In genomic region chr11:95688981-95689380, GRCm38 (mm10) we compare ENCODE assay signal across 8 mouse cellular contexts. TPM values are rescaled to one million over a fixed set of nuclear protein-coding genes. Genes with fewer than 3 reads are reported as not detected.
A peak's percentile ranks its signal among the peaks of the same experiment; 100 is the strongest.
DNase-seq lines count a peak whose midpoint lies in the region; ATAC-seq lines count a peak whose summit lies in the region.
"Had no signal": no experiment of that assay in that cellular context is flagged by ENCODE, and none has a peak within 500 bp of the region (broad histone marks: within the 10 kb centered on the region; RNA-seq: fewer than 3 reads in every experiment).

No protein-coding gene starts in this region.

- H3K4me2 ChIP-seq in heart, embryonic 11.5 days, result peak overlapping the region; percentile 31
- H3K4me2 ChIP-seq in liver, embryonic 16.5 days (ENCODE audit: low read depth, low read length), result peak overlapping the region; percentile 60
- no peak overlapping the region for H3K4me2 ChIP-seq in forebrain, embryonic 16.5 days (ENCODE audit: low read length)
- H3K4me2 ChIP-seq: limb, embryonic 12.5 days had no signal

- H3K9ac ChIP-seq in heart, embryonic 11.5 days (ENCODE audit: low read depth, low read length), result peak overlapping the region; percentile 34; the same call in 1 of the 2 replicates
- peak overlapping the region; percentile 47 for H3K9ac ChIP-seq in liver, embryonic 16.5 days (ENCODE audit: low read depth, low read length)
- H3K9ac ChIP-seq in forebrain, embryonic 16.5 days (replicated peaks; ENCODE audit: low read depth, low read length), result no peak overlapping the region
- H3K9ac ChIP-seq: limb, embryonic 12.5 days had no signal

- peak; percentile 28 to 52 for DNase-seq in urinary bladder, postnatal 36 days (ENCODE audit: low spot score in 2 of 2)
- no peak for DNase-seq in urinary bladder, adult 2 months (ENCODE audit: low spot score)
- peak; percentile 26 for DNase-seq in splenic B cell, adult 2 months (ENCODE audit: low read depth, low spot score)
- no peak for DNase-seq in frontal cortex, postnatal 10 days (ENCODE audit: low spot score in 2 of 2)

- H3K36me3 ChIP-seq in heart, embryonic 11.5 days (ENCODE audit: control insufficient read depth, insufficient read depth, low read length), result no peaks in the 10 kb centered on the region
- H3K36me3 ChIP-seq in liver, embryonic 16.5 days (ENCODE audit: control insufficient read depth, insufficient read depth), result no peaks in the 10 kb centered on the region
- H3K36me3 ChIP-seq in splenic B cell, adult 2 months (ENCODE audit: control insufficient read depth, insufficient read depth, low read length, poor library complexity, severe bottlenecking), result no peaks in the 10 kb centered on the region
- no peaks in the 10 kb centered on the region for H3K36me3 ChIP-seq in forebrain, embryonic 16.5 days (ENCODE audit: control insufficient read depth, insufficient read depth)
- H3K36me3 ChIP-seq: limb, embryonic 12.5 days had no signal

- peaks cover 10% of the 10 kb centered on the region for H3K4me1 ChIP-seq in heart, embryonic 11.5 days (ENCODE audit: control insufficient read depth, insufficient read depth, low read length)
- peaks cover 43% of the 10 kb centered on the region for H3K4me1 ChIP-seq in liver, embryonic 16.5 days (ENCODE audit: control insufficient read depth, low read depth, low read length)
- H3K4me1 ChIP-seq in forebrain, embryonic 16.5 days (replicated peaks; ENCODE audit: control insufficient read depth, insufficient read depth, low read length), result no peaks in the 10 kb centered on the region

- no peaks in the 10 kb centered on the region for H3K9me3 ChIP-seq in heart, embryonic 11.5 days (replicated peaks; ENCODE audit: control insufficient read depth, low read length)
- H3K9me3 ChIP-seq in liver, embryonic 16.5 days (replicated peaks; ENCODE audit: control insufficient read depth, low read length), result no peaks in the 10 kb centered on the region
- no peaks in the 10 kb centered on the region for H3K9me3 ChIP-seq in forebrain, embryonic 16.5 days (ENCODE audit: control insufficient read depth, low read length)
- H3K9me3 ChIP-seq: limb, embryonic 12.5 days had no signal

- H3K4me3 ChIP-seq in heart, embryonic 11.5 days (ENCODE audit: low read depth, low read length), result no peak overlapping the region
- peak overlapping the region; percentile 35 for H3K4me3 ChIP-seq in liver, embryonic 16.5 days (ENCODE audit: low read depth, low read length)
- no peak overlapping the region for H3K4me3 ChIP-seq in forebrain, embryonic 16.5 days (replicated peaks; ENCODE audit: low read length)
- H3K4me3 ChIP-seq: limb, embryonic 12.5 days had no signal

- 25% methylated on average over 7 of the region's 7 CpGs for WGBS in heart, embryonic 11.5 days (ENCODE audit: insufficient replicate concordance)
- 9% methylated on average over 7 of the region's 7 CpGs for WGBS in liver, embryonic 16.5 days (ENCODE audit: insufficient replicate concordance)
- WGBS in forebrain, embryonic 16.5 days, result 74% methylated on average over 7 of the region's 7 CpGs

- peak overlapping the region; percentile 52; the same call in 1 of the 2 replicates for H3K27ac ChIP-seq in heart, embryonic 11.5 days (ENCODE audit: low read depth, low read length)
- peak overlapping the region; percentile 86 for H3K27ac ChIP-seq in liver, embryonic 16.5 days (ENCODE audit: low read length)
- H3K27ac ChIP-seq in forebrain, embryonic 16.5 days (ENCODE audit: low read length), result no peak overlapping the region
- H3K27ac ChIP-seq: limb, embryonic 12.5 days had no signal

- H3K27me3 ChIP-seq in heart, embryonic 11.5 days (ENCODE audit: control insufficient read depth, insufficient read depth, low read length), result no peaks in the 10 kb centered on the region
- H3K27me3 ChIP-seq in liver, embryonic 16.5 days (ENCODE audit: control insufficient read depth, insufficient read depth, low read depth, low read length), result no peaks in the 10 kb centered on the region
- H3K27me3 ChIP-seq in splenic B cell, adult 2 months (ENCODE audit: control insufficient read depth, insufficient read depth, low read length, poor library complexity, severe bottlenecking), result no peaks in the 10 kb centered on the region
- H3K27me3 ChIP-seq in forebrain, embryonic 16.5 days (replicated peaks; ENCODE audit: control insufficient read depth, insufficient read depth, low read length), result no peaks in the 10 kb centered on the region
- H3K27me3 ChIP-seq: limb, embryonic 12.5 days had no signal

- peak; percentile 70 for ATAC-seq in heart, embryonic 11.5 days (replicated peaks; ENCODE audit: insufficient number of reproducible peaks, low FRiP score, low TSS enrichment)
- peak; percentile 89 for ATAC-seq in liver, embryonic 16.5 days (ENCODE audit: low read depth)
- no peak for ATAC-seq in forebrain, embryonic 16.5 days

RNA-seq across cellular contexts. Expression of gene Phb, which starts 22.2 kb away (rescaled TPM):
- 160 and 185 TPM in 2 replicates for polyA plus RNA-seq in urinary bladder, adult 2 months (2012; rRNA removed)
- polyA plus RNA-seq in heart, embryonic 11.5 days (2014; fragmentation: Nextera tagmentation; extraction: Ambion mirVana), result 273 and 295 TPM in 2 replicates
- polyA plus RNA-seq in liver, embryonic 16.5 days (2015; fragmentation: Nextera tagmentation; extraction: Ambion mirVana), result 126 and 130 TPM in 2 replicates
- polyA plus RNA-seq in forebrain, embryonic 16.5 days (2015; fragmentation: Nextera tagmentation; extraction: Ambion mirVana), result 182 and 185 TPM in 2 replicates

RNA-seq across cellular contexts. Expression of gene Zfp652, which starts 23.5 kb away (rescaled TPM):
- 20.8 and 30.7 TPM in 2 replicates for polyA plus RNA-seq in urinary bladder, adult 2 months (2012; rRNA removed)
- 5.6 and 7.3 TPM in 2 replicates for polyA plus RNA-seq in heart, embryonic 11.5 days (2014; fragmentation: Nextera tagmentation; extraction: Ambion mirVana)
- 5.8 and 5.9 TPM in 2 replicates for polyA plus RNA-seq in liver, embryonic 16.5 days (2015; fragmentation: Nextera tagmentation; extraction: Ambion mirVana)
- 36.8 and 38.5 TPM in 2 replicates for polyA plus RNA-seq in forebrain, embryonic 16.5 days (2015; fragmentation: Nextera tagmentation; extraction: Ambion mirVana)

RNA-seq across cellular contexts. Expression of gene B130006D01Rik, which starts 34.4 kb away (rescaled TPM):
- polyA plus RNA-seq in urinary bladder, adult 2 months (2012; rRNA removed), result 0.15 and 0.19 TPM in 2 replicates
- polyA plus RNA-seq in heart, embryonic 11.5 days (2014; fragmentation: Nextera tagmentation; extraction: Ambion mirVana), result 0.70 and 1.1 TPM in 2 replicates
- polyA plus RNA-seq in liver, embryonic 16.5 days (2015; fragmentation: Nextera tagmentation; extraction: Ambion mirVana), result 0.30 and 0.33 TPM in 2 replicates
- polyA plus RNA-seq in forebrain, embryonic 16.5 days (2015; fragmentation: Nextera tagmentation; extraction: Ambion mirVana), result 1.3 and 2.4 TPM in 2 replicates

Comparison
In these comparisons a context has a peak if more than half of its experiments do, and no peak if none do; other contexts are left out.
1. DNase-seq: peak in urinary bladder, postnatal 36 days (2 of 2) and splenic B cell, adult 2 months (single experiment); none in urinary bladder, adult 2 months (single experiment) and frontal cortex, postnatal 10 days (0 of 2).